ENCODE assay signal across 8 mouse cellular contexts in genomic region chr12:12148659-12149399, GRCm38 (mm10).
DNase-seq lines count a peak whose midpoint lies in the region; ATAC-seq and TF ChIP-seq lines count a peak whose summit lies in the region.

No protein-coding gene starts in this region.

- no peak overlapping the region for H3K27ac ChIP-seq in limb, embryonic 14.5 days (replicated peaks; ENCODE audit: low read depth, low read length)
- no peak overlapping the region for H3K27ac ChIP-seq in heart, embryonic 10.5 days

- no peak overlapping the region for H3K9ac ChIP-seq in limb, embryonic 14.5 days (ENCODE audit: low read depth, low read length, severe bottlenecking)

- peak; percentile 78 for ATAC-seq in common myeloid progenitor, adult 5-6 weeks (replicated peaks; ENCODE audit: low read depth, poor library complexity, severe bottlenecking)
- no peak for ATAC-seq in limb, embryonic 14.5 days (ENCODE audit: low FRiP score, low read depth)

- H3K4me2 ChIP-seq in limb, embryonic 14.5 days (replicated peaks; ENCODE audit: low read depth, low read length, severe bottlenecking), result no peak overlapping the region

- 64% methylated on average over 3 of the region's 3 CpGs for WGBS in limb, embryonic 14.5 days
- WGBS in heart, embryonic 10.5 days, result 59% methylated on average over 3 of the region's 3 CpGs

- TF ChIP-seq POLR2A in limb, embryonic 14.5 days (IDR thresholded peaks at IDR 0.05; ENCODE audit: borderline replicate concordance, extremely low read depth, insufficient read depth, insufficient read length), result no peak

- no peaks in the 10 kb centered on the region for H3K27me3 ChIP-seq in limb, embryonic 14.5 days (ENCODE audit: control insufficient read depth, insufficient read depth, low read length)
- H3K27me3 ChIP-seq in heart, embryonic 10.5 days (ENCODE audit: insufficient read depth, poor library complexity, severe bottlenecking), result no peaks in the 10 kb centered on the region

- H3K9me3 ChIP-seq in limb, embryonic 14.5 days (ENCODE audit: control insufficient read depth, low read length), result no peaks in the 10 kb centered on the region
- no peaks in the 10 kb centered on the region for H3K9me3 ChIP-seq in heart, embryonic 10.5 days

- H3K4me3 ChIP-seq in limb, embryonic 14.5 days (replicated peaks; ENCODE audit: low read length), result no peak overlapping the region
- no peak overlapping the region for H3K4me3 ChIP-seq in heart, embryonic 10.5 days

- H3K36me3 ChIP-seq in limb, embryonic 14.5 days (ENCODE audit: control insufficient read depth, insufficient read depth, low read length), result no peaks in the 10 kb centered on the region
- no peaks in the 10 kb centered on the region for H3K36me3 ChIP-seq in heart, embryonic 10.5 days

- no peaks in the 10 kb centered on the region for H3K4me1 ChIP-seq in limb, embryonic 14.5 days (ENCODE audit: control insufficient read depth, insufficient read depth, low read length)
- H3K4me1 ChIP-seq in heart, embryonic 10.5 days, result no peaks in the 10 kb centered on the region

- peak; percentile 4 for DNase-seq in gastrocnemius, adult 18-20 months (ENCODE audit: low spot score)
- no peak for DNase-seq in gastrocnemius, postnatal 4 days (ENCODE audit: low spot score in 2 of 2)
- peak; percentile 23 to 26 for DNase-seq in B cell, adult 2 months
- peak; percentile 54 for DNase-seq in limb, embryonic 14.5 days (ENCODE audit: low spot score)
- DNase-seq in testis, postnatal 10 days (ENCODE audit: low spot score), result no peak
- no peak for DNase-seq in heart, embryonic 10.5 days (ENCODE audit: low spot score)
- no peak for DNase-seq in heart, adult 9 months (ENCODE audit: low spot score in 2 of 2)

Comparison
In these comparisons a context has a peak if more than half of its experiments do, and no peak if none do; other contexts are left out.
1. DNase-seq: peak in gastrocnemius, adult 18-20 months (single experiment), B cell, adult 2 months (2 of 2) and limb, embryonic 14.5 days (single experiment); none in gastrocnemius, postnatal 4 days (0 of 2), testis, postnatal 10 days (single experiment), heart, embryonic 10.5 days (single experiment) and heart, adult 9 months (0 of 2).